Mouse (Mus musculus): ENCODE data around the gene Bola3.

Gene Bola3

DNA sequence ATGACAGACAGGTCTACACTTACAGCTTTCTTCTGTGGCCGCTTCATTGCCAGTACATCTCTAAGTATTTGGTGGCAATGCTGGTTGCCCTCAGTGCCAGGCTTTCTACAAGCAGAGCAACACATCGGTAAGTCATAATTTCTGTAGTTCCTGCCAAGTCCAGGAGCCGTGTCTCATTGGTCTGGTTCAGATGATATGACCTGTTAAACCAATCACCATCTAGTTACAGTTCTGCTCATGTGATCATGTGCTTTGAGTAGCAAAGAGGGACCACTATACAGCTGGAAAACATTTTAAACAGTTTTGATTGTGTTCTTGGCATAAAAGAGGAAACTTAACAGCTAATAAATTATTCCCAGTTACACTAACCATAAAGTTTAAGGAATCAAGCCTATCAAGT, 1.0 kb upstream of the Bola3 start:
- no peak for DNase-seq (ENCODE audit: low spot score in 2 of 2)

DNA sequence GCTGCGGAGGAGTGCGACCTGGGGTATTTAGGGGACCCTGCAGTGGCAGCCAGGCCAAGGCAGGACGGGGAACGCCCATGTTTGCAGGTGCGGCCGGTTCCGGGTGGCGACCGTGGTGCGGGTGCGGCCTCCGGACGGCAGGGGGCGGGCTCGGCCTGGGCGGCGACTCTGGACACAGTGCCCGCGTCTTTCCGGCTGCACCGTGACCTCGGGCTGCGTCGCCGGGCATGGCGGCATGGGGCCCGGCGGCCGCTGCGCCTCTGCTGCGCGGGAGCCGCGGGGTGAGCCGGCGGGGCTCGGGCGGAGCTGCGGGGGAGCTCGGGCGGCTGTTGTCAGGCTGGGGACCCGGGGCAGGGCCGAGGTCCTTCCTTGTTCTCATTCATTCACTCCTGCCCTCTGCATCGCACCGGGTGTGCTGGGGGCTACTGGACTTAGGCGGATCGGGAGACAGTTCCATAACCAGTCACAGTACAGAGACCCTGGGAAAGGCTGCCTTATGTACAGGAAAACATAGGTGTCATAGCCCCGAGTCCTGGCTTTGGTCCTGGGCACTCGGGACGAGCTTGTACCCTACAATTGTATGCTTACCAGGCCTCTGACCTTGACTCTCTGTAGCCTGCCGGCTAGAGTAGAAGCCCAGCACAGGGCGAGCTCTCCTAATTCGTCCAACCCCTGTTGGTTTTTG, 469 bp downstream of the Bola3 start:
- peak; percentile 85 to 98 for DNase-seq (ENCODE audit: low spot score in 2 of 2)

DNA sequence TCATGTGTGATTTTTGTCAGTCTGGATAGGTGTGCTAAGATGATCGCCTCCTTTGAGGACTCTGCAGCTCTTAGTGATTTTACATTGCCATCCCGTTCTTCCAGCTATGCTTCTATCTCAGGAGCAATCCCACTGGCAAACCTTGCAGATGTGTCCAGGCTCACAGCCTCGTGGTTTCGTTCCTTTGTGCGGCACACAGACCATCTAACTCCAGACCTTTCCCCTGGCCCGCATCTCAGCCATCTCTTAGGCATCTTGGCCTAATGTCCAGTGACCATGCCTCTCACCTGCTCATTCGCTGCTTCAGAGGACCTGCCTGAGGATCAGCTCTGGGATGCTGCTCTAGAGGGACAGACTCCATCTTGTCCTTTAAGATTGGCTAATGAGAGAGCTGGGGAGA, 1.2 kb downstream of the Bola3 start:
- DNase-seq (ENCODE audit: low spot score in 2 of 2), result no peak

DNA sequence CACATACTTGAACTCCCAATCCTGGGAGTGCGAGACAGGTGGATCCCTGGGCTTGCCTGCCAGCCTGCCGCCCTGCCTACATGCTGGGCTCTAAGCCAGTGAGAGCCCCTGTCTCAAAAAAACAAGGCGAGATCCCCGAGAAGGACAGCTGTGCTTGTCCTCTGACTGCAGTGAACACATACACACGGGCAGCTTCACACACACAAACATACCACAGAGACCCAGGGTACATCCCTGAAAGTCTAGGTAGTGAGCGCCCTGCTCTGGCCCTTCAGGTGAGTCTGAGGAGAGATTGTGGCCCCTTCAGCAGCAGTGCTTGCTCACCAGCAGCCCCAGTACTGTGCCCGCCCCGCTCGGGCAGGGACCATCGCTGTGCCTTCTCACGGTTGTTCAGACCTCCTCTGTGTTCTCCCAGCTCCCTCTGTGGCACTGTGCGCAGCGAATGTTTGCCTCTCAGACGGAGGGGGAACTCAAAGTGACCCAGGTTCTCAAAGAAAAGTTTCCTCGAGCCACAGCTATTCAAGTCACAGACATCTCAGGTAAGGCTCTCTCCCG, 2.0 kb downstream of the Bola3 start:
- DNase-seq (ENCODE audit: low spot score in 2 of 2), result no peak

DNA sequence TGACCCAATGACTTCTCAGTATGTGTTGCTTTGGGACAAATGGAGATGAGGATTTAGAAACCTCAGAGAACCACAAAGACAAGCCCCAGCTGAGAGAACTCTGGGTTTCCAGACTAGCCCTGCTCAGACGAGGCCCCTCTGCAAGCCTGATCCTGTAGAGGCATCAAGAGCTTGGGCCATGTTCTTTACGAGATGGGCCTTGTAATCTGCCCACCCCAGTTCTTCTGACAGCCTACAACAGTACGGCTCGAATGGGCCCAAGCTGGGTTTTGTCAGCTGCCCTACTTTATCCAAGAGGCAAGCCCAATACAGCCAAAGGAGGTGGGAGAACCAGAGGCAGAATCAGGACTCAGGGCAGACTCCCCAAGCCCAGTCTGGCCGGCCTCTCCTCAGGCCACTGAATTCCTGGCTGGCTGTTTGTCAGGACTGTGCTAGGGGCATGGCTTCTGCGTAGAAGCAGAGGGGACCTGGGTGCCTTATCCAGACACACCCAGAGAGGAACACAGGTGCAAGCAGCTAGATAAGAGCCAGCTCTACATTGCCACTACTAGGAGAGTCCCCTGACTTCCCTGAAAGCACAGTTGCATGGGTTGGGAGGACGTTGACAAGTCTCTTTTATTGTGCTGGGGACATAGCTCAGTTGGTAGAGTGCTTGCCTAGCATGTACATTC, 2.7 kb downstream of the Bola3 start:
- no peak for DNase-seq (ENCODE audit: low spot score in 2 of 2)

DNA sequence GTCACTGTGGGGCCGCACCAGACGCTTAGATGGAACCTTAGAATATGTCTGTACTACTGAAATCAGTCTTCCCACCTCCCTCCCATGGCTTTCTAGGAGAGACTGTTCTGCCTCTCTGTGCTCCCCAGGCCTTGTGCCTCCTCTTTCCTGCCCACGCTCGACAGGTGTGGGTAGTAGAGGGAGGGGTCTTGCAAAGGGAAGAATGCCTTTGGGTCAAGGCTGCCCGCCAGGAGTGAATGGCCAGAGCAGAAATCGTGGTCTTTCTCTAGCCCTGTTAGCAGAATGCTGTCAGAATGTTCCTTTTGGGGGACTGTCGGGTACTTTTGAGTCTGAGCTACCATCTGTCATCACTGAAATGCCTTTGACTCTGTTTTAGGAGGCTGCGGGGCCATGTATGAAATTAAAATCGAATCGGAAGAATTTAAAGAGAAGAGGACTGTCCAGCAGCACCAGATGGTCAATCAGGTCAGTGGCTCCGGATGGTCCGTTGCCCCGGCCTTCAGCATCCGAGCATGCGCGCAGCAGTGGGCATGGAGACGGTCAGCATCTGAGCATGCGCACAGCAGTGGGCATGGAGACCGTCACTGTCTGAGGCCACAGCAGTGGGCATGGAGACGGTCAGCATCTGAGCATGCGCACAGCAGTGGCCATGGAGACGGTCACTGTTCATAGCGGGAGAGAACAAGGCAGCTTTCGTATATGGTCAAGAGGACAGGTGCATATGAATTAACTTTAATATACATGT, 3.9 kb downstream of the Bola3 start:
- no peak for DNase-seq (ENCODE audit: low spot score in 2 of 2)

DNA sequence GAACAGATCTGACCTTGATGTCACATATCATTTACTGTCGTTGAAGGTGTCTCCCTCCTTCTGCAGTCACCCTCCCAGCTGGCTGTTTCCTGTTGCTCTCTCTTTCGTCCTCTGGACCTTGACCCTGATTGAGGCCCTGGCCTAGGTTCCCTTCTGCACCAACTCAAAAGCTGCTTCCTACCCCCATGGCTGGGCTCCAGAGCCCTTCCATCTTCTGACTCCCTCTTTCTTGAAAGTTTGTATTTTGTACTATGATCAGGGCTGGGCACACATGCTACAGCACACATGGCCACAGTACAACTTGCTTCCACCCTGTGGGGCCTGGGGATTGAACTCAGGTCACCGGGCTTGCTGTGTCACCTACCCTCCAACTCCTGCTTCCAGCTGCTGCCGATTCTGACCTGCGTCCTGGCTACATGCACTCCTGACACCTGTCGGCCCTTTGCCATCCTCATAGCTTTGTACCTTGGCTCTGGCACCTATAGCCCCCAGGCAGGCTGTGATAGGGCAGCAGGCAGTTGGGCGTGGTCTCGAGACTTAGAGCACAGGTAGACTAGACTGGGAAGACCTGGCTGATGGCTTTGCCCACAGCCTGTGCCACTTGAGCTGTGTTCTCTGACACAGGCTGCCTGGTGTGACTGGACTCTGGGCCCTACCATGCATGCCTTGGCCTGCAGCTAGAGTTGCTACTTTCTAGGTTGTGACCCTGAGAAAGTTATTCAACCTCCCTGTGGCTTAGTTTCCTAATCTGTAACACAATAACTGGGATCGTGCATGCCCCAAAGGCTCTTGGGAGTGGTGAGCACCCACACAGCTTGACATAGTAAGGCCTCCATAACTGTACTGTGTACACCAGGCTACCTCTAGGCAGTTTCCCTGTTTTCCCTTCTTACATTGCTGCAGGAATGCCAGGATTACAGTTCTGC, 6.2 kb downstream of the Bola3 start:
- DNase-seq (ENCODE audit: low spot score in 2 of 2), result no peak

DNA sequence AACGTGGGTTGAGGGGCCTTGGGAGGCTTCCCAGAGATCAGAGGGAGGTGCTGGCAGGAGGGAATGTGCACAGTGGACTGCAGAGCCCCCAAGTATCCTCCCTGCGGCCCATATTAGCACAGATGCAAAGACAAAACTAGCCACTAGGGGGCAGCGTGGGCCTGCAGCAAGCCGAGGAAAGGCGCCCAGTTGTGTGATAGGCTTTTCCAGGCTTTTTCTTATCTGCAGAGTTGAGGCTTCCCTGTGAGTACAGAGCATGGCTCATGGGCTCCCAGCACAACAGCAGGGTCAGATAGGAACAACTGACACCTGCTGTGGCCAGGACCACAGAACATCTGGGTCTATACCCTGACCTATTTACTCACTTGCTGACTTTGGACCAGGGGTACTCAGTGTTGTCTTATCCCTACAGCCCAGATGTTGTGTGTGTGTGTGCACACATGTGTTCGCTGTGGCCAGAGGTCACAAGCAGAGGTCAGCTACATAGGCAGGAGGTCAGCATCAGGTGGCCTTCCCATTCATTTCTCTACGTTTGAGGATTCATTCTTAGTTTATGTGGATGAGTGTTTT, 7.7 kb downstream of the Bola3 start:
- DNase-seq (ENCODE audit: low spot score in 2 of 2), result peak; percentile 56 to 62

DNA sequence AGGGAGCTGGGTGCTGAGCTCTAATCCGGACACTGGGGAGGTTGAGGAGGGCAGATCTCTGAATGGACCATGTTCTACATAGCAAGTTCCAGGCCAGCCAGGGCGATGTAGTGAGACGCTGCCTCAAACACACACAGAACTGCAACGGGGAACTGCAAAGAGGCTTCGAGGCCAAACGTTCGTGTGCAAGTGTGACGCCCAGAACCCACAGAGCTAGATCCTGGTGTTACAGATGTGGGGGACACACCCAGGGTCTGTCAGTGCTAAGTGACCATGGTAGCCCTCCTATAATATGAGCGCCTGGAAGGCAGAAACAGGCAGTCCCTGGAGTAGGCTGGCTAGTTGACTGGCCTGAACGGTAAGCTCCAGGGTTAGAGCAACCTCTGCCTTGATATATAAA, 8.5 kb downstream of the Bola3 start:
- DNase-seq (ENCODE audit: low spot score in 2 of 2), result no peak

DNA sequence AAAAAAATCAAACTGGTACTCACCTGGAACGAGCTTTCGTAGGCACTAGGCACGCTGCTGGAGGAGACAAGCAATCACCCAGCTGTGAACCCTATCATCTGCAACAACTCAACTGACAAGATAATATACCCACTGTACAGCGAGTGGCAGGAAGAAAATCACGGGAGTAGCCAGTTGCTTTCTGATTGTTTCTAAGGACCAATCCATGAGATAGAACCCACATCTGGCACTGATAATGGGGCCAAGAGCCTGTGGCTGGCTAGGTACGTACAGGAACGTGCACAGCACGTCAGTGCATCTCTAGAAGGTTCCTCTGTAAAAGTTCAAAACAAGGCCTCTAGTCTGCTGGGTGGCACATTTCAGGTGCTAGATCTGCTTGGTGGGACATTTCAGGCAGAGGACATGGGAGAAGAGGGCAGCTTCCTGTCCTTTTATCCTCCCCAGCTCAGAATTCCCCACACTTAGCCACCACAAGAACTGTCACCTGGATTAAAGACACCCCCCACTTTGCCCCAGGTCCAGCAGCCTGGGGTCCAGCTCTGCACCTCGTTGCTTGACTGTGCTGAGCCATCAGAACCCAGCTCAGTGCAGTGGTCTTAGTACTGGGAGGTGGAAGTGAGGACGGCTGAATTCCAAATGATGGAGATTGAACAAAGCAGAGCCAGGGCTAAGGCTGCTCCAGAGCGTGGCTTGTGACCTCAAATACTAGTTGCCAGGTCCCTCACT, 12.7 kb downstream of the Bola3 start:
- DNase-seq (ENCODE audit: low spot score in 2 of 2), result no peak

DNA sequence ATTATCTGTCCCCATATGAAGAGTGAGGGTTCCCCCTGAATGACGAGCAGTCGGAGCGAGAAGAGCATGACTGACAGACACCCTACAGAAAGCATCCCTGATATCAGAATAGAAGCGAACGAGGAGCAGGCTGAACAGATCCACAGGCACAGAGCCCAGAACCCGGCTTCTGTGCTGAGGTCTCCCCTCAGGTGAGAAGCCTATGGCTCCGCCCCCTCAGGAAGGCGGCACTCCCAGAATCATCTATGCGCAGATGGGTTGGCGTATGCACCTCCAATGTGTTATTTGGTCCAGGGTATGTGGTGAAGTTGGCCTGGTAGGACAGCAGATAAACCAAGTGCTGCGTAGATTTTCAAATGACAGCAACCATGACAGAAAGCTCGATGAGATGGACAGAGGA, 14.1 kb downstream of the Bola3 start:
- DNase-seq (ENCODE audit: low spot score in 2 of 2), result no peak

DNA sequence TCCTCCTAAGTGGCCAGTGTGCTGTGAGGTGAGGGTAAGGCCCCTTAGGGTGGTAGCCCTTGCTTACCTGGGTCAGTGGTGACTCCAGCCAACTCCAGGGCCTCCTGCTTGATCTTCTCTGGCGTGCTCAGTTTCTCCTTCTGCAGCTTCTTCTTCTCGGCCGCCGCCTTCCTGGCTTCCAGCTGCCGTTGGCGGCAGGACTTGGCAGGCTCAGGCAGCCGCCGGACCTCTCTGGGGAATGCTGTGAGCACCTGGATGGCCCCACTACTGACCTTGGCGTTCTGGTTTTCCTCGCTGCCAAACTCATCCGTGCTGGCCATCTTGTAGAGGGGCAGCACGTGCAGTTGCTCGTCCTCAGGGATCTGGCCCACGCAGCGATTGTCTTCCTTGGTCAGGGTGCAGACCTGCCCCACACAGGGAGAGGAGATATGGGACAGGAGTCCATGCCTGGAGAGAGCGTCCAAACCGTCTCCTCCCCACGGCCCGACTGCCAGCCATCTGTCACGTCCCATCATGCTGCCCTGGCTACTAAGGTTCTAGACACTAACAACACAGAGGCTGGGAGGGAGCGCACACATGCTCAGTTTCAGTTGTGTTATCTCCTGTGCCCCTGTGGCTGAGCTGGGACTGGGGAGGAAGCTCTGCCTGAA, 21.5 kb downstream of the Bola3 start:
- no peak for DNase-seq (ENCODE audit: low spot score in 2 of 2)

DNA sequence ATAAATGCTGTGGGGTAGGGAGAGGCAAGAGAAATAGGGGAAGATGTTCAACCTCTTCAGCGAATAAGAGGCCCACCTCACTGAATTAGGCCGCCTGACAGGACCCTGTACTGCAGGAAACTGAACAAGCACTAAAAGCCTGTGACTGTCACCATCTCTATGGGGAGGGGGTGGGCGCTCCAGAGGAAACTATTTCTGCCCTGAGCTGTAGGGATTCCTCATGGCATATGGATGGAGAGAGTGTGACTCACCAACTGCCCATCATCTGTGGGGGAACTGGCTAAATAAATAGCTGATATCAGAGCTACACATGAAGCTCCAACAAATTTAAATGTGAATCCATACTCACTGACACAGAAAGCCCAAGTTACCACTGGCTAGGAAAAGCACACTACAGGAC, 22.4 kb downstream of the Bola3 start:
- DNase-seq (ENCODE audit: low spot score in 2 of 2), result no peak

DNA sequence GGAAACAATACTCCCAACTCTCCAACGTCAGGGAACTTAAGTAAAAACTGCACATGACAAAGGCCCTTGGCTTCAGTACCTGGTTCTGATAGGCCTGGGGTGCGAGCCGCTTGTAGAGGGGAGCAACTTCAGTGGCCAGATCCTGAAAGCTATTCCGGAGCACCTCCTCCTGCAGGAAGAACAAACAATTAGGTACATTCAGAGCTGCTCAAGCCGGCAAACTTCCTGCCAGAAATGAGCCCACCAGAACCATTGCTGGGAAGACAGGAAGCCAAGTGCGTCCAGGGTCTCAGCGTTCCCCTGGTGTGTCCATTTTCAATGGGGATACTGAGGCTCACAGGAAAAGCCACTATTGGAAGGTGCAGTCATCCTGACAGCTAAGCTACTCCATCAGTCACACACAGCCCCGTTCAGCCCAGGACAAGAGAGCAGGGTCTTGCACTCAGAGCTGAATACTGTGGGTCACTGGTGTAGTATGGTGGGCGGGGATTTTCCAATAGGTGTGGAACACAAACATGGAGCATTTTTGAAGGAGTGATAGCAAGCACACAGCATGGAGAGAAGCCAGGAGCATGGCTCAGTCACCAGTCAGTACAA, 24.9 kb downstream of the Bola3 start:
- no peak for DNase-seq (ENCODE audit: low spot score in 2 of 2)

DNA sequence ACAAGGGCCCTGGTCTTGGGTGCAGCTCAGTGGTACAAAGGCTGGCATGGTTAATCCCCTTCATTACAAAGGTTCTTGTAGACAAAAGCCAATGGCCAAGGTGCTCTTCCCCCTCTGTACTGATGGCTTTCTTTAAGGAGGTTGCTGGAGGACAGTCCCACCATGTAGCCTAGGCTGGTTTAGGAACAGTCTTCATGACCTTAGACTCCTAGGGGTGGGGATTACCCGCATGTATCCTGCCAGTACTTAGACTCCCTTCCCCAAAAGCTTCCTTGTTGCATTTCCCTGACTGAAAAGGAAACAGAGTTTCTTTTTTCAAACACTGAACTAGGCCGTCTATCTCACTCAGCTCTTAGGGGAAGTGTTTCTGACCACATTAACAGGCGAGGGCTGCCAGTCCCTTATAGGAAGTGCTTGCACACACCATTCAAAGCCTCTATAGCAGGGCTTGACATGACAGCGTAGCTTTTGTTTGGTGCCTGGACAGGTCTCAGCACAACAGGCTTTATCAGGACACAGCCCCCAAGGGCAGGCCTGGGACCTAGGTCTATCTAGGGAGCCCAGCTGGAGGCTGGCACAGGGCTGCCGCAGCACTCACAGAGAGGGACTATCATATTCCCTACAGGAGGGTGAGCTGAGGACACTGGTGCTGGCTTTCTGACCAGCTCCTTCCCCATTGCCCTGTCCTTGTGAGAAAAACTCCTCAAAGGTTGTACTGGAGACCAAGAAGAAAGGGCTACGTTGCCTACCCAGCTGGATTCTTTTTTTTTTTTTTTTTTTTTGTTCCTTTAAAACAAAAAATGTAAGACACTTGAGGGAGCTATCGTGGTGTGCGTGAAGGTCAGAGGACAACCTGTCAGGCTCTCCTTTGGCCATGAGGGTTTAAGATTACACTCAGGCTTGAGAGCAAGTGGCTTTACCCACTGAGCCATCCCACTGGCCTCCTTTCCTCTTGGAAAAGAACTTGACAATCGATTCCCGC, 32.9 kb downstream of the Bola3 start:
- no peak for DNase-seq (ENCODE audit: low spot score in 2 of 2)

DNA sequence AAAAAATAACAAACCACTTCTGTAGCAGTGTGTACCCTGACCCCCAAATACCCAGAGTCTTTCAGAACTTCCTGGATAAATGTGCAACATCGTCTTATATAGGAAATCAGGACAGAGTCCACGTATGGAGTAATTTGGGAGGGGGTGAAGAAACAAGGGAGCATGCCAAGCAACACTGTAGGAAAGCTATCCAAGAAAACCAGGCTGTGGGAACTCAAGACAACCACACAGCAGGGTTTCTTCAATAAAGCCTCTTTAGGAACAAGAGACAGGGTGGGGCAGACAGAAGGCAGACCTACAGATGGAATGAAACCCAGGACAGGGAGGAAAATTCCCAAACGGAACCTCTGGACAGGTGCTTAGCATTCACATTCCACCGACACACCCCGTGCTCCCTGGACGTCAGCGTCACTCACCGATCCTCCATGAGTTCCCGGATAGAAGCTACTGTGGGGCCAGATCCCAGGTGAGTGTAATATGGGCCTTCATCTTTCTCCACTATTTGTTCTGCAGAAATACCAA, 36.7 kb downstream of the Bola3 start:
- DNase-seq (ENCODE audit: low spot score in 2 of 2), result no peak

DNA sequence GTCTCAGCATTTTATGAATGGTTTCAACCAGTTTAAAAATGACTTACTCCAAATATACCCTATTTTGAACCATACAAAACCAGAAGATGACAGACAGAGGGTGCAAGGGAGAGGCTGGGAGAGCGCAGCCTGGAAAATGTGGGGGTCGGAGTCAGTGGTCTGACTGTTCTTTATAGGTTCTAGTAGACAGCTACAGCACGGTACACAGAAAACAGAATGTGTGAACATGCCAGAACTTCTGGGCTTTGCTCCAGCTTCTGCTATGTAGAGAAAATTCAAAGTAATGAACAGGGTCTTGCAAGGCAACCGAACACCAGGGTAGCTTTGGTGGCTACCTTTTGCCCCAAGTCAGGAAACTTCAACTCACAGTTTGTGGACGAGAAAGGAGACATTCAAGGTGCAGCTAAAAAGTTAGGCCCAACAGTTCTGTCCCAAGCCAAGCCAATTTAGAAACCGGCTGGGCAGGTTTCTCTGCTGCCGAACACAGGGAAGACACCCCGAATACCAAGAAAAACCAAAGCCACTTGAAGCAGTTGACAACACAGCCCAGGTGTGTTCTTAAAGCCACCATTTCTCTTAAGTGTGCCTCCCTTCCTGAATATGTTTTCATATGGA, 43.3 kb downstream of the Bola3 start:
- DNase-seq (ENCODE audit: low spot score in 2 of 2), result peak in 1 of 2 experiments; percentile 19

DNA sequence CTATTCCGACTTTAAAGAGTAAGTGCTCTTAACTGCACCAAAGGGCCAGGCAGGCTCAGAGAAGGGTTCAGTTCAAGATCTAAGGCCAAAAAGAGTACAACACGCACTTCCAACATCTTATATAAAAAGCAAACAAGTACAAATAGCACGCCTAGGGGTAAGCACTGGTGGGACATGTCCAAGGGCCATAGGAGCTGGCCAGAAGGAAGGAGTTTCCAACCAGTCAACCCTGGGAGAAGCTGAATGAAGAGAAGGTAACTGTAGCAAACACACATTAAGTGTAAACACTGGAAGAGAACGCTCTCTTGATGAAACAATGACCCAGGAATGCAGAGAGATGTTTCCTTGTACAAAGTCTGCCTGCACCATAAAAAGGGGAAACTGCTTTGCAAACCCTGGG, 45.2 kb downstream of the Bola3 start:
- no peak for DNase-seq (ENCODE audit: low spot score in 2 of 2)
